Mouse (Mus musculus) layer of hippocampus, postnatal 25 days (tissue): ENCODE measurements at regions not wholly inside any gene's neighbourhood (a gene's known extent, or its start where the extent isn't known, plus 50 kb on each side); places are given as distances from the start of the nearest gene placed in this dataset.

Experiments
- DNase-seq, 2 experiments: peaks; one replicate each; pipeline ENCODE4 v3.0.0; 2022; ENCODE audit warnings: mixed read lengths in 2 of 2, low spot score in 1 of 2; ENCODE audit errors: extremely low spot score in 1 of 2

DNA sequence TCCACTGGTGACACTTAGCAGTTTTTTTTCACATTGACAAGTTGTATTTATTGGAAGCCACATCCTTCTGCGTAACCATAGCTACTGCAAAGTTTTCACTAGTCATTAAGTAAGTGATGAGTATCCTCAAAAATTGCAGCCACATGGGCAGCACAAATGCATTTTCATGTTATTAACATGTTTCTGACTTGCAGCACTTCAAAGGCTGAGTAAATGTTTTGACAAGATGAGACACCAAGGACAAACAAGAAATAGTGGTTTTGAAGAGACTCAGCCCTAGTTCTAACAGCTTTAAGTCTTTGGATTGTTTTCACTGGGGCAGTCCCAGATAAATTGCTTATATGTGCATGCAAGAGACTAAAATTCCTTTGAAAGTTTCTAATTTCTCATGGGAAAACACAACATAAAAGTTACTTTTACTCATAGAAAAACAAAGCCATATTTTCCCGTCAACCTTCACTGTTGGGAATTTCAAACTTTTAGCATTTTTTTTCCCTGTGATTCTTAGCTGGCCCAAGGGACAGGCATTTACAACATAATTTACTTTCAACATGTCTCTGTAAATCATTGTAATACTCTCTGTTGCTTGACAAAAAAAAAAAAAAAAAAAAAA lies 787.5 kb upstream of the Zeb2 start:
- no peak for DNase-seq

DNA sequence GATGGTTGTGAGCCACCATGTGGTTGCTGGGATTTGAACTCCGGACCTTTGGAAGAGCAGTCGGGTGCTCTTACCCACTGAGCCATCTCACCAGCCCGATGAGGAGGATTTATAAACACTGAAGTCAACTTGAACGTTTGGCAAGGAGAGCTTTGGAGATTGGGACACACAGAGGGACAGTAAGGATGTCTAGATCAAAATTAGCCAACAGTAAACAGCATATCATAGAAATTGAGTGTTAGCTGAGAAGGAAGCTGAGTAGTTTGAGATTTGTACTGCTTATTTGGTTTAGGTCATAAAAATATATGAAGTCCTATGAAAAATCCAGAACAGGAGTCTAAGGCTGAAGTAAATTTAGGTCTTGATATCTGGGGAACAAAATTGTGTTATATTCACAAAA lies 786.9 kb upstream of the Zeb2 start:
- DNase-seq = no peak

DNA sequence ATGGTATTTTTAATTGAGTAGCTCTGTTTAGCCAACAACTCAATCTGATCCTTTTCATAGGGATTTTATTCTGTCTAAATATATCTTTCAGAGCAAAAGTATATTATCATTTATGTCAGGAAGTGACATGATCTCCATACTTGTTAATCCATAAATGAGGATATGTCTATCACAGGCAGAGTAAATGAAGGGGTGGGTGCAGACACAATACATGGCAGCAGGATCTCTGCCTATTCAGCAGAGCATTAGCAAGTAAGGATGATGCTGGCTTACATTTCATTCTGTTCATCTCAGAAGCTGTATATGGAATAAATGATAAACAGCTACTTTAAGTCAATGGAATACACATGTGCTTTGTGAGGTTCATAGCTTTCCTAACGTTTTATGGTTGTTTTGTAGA lies 786.2 kb upstream of the Zeb2 start:
- no peak for DNase-seq

DNA sequence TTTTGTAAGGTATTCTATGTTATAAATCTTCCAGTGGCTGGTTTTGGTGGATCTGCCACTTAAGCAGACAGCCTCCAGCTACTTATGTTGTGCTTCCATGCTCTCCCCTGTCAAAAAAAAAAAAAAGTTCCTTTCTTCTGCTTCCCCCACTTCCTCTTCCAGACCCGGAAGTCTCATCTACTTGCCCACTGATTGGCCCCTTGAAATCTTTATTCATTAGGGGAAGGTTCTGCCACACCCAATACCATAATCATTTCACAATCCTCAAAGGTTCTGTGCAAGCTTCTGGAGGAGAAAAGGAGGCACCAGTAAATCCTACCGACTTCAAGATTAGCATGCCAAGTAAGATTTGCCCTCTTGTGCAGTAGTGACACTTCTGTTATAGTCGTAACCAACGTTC lies 784.7 kb upstream of the Zeb2 start:
- no peak for DNase-seq

DNA sequence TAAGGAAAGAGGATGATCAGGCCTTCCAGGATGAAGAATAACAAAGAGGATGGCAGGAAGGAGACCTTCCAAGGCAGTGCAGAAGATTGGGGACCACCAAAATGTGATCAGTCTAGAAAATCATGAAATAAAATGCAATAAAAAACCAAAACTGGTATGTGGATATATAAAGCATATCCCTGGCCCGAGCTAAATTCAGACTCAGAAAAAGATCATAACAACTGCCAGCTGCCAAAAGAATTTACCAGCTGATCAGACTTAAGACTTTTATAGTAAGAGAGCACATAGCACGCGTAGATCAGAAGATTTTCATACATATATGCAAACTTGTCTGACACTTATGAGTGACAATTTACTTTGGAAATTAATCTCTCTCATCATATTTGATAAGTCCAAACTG lies 767.5 kb upstream of the Zeb2 start:
- no peak for DNase-seq

DNA sequence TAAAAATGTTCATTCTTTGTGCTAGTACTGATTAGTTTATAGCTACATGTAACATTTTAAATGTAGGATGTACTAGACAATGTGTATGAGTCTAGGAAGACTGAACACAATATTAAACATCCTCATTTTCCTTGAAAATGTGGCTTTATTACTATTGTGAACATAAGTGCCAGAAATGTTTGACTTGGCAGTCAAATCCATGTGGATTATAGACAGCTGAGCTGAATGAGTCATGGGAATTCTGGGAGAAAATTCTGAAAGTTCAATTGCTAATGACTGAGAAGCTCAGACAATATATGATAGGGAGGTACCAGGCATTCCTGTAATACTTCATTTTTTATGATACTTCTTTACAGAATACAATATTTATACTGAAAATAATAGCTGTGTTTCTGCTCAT lies 761.5 kb upstream of the Zeb2 start:
- DNase-seq = no peak

DNA sequence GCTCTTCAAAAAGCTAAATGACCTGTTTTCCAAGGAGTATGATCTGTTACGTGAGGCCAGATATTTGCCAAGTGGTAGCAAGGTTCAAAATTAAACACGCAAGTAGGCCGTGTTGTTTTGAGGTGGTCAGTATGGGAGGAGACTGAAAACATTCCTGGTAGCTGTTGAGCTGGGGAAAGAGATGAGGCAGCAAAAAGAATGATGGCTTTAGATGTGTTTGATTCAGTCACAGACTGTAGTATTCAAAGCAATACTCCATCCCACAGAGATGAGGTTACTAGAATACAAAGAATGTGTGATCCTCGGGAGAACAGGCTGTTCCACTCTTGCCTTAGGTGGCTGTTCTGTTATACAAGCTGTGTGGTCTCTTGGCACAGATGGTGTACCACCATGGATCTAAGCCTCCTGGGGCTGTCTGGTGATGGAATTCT lies 742.7 kb upstream of the Zeb2 start:
- DNase-seq = no peak

DNA sequence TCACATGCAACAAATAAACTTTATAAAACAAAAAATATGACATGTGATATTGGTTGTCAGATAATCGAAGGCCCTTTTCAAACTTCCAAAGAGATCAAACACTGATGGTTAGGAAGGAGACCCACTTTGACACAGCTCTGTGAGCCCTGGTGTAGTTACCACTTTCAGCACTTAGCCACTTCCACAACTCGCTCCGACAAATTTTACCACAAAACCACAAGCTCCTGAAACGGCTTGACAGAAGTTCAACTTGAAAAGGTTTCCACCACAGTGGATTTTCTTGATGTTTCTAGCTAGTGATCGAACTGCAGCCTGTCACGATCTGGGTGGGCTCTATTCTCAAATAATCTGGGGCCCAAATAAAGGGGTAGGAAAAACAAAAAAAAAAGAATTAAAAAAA lies 742.2 kb upstream of the Zeb2 start:
- DNase-seq = no peak

DNA sequence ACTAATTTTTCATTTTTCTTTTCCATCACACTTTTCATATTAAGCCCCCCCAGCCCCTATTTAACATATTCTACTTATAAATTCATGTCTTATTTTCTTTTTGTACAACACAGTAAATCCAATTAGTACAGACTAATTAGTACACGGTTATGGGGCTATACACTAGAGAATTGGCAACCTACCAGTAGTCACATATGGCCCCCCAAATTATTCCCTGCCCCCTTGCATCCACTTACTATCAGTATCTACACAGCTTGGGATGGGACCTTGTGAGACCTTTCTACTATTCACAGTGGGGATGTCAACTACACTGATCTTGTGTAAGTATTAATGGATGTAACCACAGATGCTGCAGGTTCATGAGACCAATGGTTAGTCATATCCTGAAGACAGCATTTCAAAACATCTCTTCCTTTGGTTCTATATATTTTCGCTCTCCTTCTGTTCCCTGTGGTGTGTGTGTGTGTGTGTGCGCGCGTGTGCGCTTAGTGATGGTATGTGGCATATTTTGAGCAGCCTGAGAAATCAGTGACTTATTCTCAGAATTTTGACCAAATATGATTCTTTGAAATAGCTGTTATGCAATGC lies 732.9 kb upstream of the Zeb2 start:
- DNase-seq = no peak

DNA sequence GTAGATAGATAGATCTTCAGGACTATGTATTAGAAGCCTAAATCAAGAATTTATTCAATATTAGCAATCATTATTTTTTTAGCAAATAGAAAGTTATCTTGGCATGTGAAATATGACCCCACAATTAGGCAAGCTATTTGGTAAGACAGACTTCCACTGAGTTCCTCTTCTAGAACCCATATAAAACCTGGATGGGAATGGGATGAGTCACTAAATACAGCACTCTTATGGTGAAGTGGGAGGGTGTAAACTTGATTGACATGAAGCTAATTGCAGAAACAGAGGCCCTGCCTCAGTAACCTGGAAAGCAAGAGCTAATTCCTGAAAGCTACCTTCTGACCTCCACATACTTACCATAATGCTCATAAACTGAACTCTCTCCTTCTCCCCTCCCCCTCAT lies 723.2 kb upstream of the Zeb2 start:
- DNase-seq = no peak

DNA sequence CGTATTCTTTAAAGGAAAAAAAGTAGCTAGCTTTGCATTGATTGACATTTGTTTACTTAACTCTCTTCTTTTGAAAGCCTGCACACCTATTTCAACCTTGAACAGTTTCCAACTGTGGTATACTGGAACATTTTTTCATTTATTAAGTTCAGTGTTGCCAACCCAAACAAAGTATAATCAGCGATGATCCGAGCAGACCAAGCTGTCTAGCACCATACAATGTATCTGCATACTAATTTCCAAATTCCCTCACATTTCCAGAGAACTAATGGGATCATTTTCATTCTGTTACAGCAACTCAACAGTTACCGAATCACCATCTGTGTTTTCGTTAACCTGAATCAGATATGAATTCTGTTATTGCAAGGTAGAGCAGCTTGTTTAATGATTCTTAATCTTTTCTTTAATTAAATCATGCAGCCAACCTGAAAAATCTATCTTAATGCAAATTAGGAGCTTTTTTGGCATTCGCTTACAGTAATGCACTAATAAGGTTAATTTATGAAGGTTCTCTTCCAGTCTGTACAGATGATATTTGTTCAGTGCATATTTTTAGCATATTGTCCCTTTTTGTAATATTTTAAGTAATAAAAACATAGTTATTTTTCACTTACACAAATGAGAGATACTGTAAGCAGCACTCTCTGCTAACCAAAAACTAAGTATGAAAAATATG lies 719.5 kb upstream of the Zeb2 start:
- DNase-seq = no peak

DNA sequence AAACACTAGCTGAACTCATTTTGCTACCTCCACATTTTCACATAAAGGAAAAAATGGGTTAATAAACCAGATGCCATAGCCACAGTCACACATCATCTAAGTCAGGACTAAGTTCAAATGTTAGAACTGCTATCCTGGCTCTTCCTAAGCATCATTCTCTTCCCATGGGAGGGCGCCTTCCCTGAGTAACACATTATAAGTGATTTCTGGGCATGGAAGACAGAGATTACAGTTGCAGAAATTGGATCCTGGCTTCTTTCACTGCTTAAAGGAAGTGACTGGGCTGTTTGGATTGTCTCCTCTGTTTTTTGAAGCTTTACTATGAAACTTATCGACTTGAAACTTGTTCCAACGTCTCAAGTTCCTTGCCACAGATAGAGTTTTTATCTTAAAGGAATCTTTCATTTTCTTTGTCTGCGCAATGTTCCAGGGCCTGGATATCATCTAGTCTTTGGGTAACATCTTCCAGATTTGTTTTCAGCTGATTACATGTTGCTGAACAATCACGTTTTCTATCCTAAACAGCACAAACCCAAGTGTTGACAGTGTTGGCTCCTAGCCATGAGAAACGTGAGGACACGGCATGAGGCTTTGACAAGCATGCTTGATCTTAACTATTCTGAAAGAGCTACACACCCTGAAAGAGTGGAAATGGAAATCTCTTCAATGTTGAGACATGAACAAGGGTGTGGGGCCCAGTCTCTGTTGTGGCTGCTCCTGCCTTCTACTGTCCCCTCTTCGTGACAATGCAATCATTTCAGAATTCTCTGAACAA lies 700.9 kb upstream of the Zeb2 start:
- no peak for DNase-seq

DNA sequence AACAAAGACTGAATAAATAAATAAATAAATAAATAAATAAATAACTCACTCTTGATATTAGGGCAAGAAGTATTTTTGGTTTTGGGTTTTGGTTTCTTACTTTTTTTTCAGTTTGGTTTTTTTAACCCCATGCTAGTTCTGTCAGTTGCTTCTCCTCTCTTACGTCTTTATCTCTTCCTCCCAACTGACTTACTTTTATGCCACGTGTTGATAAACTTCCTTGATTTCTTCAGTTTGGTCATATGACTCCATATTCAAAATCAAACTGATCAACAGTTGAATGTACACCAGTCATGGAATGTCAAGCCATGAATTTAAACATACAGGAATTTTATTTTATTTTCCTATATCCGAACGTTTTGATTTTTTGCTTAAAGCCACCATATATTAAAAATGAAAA lies 697.5 kb upstream of the Zeb2 start:
- DNase-seq = no peak

DNA sequence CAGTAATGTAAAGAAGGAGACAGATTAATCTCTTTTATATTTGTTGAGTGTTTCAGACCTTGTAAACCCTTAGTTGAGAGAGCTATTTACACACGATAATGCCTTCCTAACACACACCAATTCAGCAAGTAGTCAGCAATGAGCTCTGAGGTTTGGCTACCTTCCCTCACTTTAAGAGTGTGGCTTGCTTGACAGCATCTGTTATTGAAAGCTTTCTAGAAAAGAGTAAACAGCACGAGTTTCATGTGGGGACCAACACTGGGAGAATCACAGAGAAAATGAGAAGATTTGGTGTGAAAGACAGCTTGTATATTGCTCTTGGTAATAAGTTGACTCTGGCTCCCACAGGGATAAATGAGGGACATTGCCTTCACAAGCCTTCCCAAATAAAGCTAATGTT lies 688.1 kb upstream of the Zeb2 start:
- no peak for DNase-seq

DNA sequence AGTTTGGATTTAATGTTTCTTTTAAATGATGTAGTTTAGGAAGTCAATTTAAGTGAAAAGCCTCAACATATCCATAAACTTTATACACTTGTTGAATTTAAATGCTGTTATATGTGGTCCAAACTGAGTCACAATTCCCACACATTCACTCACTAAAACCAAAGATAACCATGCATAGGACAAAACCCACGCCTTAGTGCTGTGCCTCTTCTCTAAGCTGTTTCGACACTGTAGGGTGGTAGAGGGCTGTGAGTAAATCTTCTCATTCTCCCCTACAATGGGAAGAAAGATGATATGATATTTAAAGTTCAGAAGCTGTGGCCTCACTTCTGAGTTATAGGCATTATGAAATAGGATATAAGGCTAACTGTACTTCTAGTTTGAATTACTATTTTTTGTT lies 682.9 kb upstream of the Zeb2 start:
- no peak for DNase-seq

DNA sequence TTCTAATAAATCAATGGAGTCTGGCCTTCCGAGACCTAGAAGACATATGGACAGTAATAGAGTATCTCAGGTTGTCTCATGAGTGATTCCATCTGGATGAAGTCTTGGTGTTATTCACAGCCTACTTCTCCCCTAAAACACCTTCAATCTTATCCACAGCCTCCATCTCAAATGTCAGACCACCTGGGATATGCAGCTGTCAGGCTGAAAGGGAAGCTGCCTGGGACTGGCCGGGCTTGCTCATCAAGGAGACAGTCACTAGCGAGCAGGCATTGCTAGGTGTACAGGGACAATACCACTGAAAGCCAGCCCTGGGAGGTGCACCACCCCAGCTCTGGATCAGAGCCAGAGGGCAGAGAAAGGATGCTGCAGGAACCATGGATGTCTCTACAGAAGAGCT lies 676.4 kb upstream of the Zeb2 start:
- DNase-seq = no peak

DNA sequence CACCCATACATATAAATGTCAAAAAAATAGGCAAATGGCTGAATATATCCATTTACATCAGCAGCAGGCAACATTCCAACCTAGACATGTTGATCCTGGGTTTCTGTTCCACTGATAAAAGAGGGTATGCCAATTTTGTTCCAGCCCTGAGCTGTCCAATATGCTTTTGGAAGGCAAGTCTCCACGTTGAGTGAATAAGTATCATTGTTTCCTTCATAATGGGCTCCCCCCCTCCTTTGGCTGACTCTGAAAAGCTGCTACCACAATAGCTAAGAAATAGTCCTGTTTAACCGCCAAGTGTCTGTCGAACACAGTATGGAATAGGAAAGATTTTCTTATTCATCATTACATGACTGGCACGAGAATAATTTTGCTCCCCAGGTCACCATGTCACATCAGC lies 672.5 kb upstream of the Zeb2 start:
- DNase-seq = no peak

DNA sequence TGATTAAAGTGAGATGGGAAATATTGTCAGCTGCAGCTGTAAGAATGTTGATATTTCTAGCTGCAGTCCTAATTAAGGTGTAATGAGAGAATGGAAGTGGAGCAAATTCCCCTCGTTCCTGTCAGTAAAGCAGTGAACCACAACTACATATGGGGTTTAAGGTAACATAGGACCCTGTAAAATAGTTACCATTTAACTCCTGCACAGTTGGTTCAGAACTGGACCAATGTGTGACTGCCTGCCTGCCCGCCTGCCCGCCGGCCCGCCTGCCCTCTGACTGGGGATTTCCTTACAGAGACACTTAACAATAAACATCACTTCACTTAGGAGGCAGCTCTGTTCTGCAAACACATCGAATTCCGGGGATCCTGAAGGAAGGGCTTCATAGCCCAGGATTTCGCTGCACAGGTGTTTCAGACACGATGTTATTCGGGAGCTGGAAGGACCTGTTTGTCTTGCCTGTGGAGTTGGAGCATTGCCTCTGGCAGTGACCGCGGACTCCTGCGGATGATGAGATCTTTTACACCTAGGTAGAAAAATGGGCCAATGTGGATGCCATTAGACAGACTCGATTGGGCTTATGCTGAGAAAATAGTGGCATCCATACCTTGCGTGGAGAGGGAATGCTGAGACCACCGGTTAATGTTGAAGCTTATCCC lies 670.7 kb upstream of the Zeb2 start:
- DNase-seq = no peak

DNA sequence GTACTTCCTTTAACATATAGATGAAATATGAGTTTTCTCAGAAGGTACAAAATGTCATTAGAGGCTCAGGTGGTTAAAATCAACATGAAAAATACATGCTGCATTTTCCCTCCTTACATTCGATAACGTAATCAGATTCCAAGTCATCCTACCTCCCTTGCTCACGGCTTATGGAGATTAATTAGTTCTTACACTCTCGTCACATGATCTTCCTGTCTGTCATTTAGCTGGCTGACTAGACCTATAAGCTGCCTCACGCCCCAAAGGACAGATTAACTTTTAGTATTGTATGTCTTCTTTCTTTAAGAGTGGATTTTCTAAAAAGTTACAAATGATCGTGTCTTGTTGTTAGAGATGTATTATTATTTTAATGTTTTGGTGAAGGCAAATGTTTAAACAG lies 669.6 kb upstream of the Zeb2 start:
- no peak for DNase-seq

DNA sequence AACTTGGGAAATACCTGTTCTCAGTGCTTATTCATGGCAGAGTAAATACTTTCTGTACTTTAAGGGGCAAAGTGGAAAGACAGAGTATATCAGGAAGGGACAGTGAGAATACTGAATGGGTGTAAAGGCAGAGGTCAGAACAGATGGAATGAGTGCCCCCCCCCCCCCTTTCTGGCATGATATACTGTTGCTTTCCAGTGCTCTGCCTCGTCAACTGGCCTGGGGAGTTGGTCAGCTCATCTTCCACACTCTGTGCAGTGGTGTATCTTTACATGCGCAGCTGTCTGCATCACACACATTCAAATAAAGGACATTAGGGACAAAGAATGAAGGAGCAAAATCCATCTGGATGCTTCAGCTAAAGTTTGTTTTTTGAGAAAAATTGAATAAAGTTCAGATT lies 668.5 kb upstream of the Zeb2 start:
- no peak for DNase-seq
